Mouse (Mus musculus) embryonic facial prominence, embryonic 12.5 days (tissue): Measurements from ENCODE around the gene H2-Q7. TPM values are rescaled to one million over a fixed set of nuclear protein-coding genes. Genes with fewer than 3 reads are reported as not detected.

Experiments used
- ATAC-seq: fragments of 200-750 bp; cut with Nextera tagmentation; 2 replicates; pipeline ENCODE4 v1.8.0; 2017; ENCODE audit not compliant: insufficient number of reproducible peaks, insufficient read depth, low FRiP score, low TSS enrichment
- H3K27ac ChIP-seq: fragments of 300-500 bp; sonication (generic); 2 replicates; pipeline ENCODE4 v1.5.1; 2016; ENCODE audit warnings: mild to moderate bottlenecking
- H3K27me3 ChIP-seq: fragments of 300-500 bp; sonication (generic); 2 replicates; pipeline ENCODE4 v1.6.1; 2016; ENCODE audit warnings: mild to moderate bottlenecking, moderate library complexity
- H3K36me3 ChIP-seq: fragments of 300-500 bp; sonication (generic); 2 replicates; pipeline ENCODE4 v1.6.1; 2016; ENCODE audit warnings: mild to moderate bottlenecking
- H3K4me1 ChIP-seq: fragments of 300-500 bp; sonication (generic); 2 replicates; pipeline ENCODE4 v1.6.1; 2016
- H3K4me2 ChIP-seq: fragments of 300-500 bp; sonication (generic); replicated peaks from 2 replicates; pipeline ENCODE4 v1.6.1; 2016; ENCODE audit warnings: mild to moderate bottlenecking, moderate library complexity
- H3K4me3 ChIP-seq: fragments of 300-500 bp; sonication (generic); 2 replicates; pipeline ENCODE4 v1.5.1; 2016; ENCODE audit warnings: mild to moderate bottlenecking
- H3K9ac ChIP-seq: fragments of 300-500 bp; sonication (generic); 2 replicates; pipeline ENCODE4 v1.6.1; 2016; ENCODE audit warnings: mild to moderate bottlenecking, moderate library complexity
- H3K9me3 ChIP-seq: fragments of 300-500 bp; sonication (generic); 2 replicates; pipeline ENCODE4 v1.6.1; 2016; ENCODE audit warnings: mild to moderate bottlenecking, moderate library complexity
- WGBS: fragments of 180-500 bp; shearing (Covaris S2); methylation state at CpG from one replicate; pipeline ENCODE4 v1.1.7; 2016; 5-methylcytosine and 5-hydroxymethylcytosine counted together
- polyA plus RNA-seq: library from polyadenylated mRNA; unstranded; fragments of >200 nt; fragmentation: Nextera tagmentation; extraction: Ambion mirVana; gene quantifications from 2 replicates; pipeline ENCODE4 v1.2.1, GENCODE M21; 2016

The H2-Q7 gene
- polyA plus RNA-seq, 1 experiment from 2014 or later = 5.9 TPM

DNA sequence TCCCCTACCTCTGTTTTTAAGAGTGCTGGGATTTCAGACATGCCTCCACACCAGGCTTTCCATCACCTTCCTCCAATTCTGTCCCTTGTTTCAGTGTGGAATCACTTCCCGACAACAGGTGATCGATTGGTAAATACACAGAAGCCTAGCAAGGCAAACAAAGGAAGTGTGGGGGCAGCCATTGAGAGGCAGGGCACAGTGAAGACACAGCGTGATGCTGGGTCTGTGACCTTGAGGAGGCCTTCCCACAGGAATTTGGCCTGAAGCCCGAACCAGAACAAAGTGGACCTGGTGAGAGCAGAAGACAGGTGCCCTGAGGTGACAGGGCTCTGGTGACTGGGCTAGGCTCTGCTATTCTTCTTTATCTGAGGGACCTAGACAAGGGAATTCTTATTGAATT lies 46.7 kb downstream of the H2-Q7 start:
- no peak for ATAC-seq
- Histone ChIP-seq H3K27ac (no peak overlapping the region), H3K4me1 (no peaks in the 10 kb centered on the region)

GRCm38 (mm10) chr17:35486726-35487125 lies 47.8 kb downstream of the H2-Q7 start:
- H3K27ac ChIP-seq = no peak overlapping the region
- no peak overlapping the region for H3K4me2 ChIP-seq
- H3K36me3 ChIP-seq = no peaks in the 10 kb centered on the region
- H3K27me3 ChIP-seq = no peaks in the 10 kb centered on the region; the same call in 1 of the 2 replicates
- no peak overlapping the region for H3K9ac ChIP-seq
- 45% methylated on average over 10 of the region's 10 CpGs for WGBS
- H3K9me3 ChIP-seq = no peaks in the 10 kb centered on the region
- no peak for ATAC-seq
- H3K4me3 ChIP-seq = no peak overlapping the region
- no peaks in the 10 kb centered on the region for H3K4me1 ChIP-seq

More for the DNA sequence above, 46.7 kb downstream of the H2-Q7 start:
- Histone ChIP-seq H3K4me3 (no peak overlapping the region), H3K4me2 (no peak overlapping the region), H3K27me3 (no peaks in the 10 kb centered on the region; the same call in 1 of the 2 replicates), H3K36me3 (no peaks in the 10 kb centered on the region), H3K9me3 (no peaks in the 10 kb centered on the region), H3K9ac (no peak overlapping the region)
- 31% methylated on average over 4 of the region's 4 CpGs for WGBS

DNA sequence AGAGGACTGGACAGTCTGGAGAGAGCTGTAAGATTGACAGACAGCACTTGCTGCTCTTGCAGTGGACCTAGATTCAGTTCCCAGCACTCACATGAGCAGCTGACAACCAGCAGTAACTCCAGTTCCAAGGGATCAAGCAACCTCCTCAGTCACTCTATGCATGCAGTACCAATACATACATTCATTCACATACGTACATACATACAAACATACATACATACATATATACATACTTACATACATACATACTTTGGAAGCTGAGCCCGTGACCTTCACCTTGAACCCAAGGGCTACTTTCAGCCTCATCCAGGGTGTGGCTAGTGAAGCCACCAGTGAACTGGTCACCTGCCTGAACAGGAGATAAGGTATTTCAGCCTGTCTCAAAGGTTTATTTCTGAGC lies 49.1 kb downstream of the H2-Q7 start:
- WGBS = 90% methylated on average over 2 of the region's 2 CpGs
- H3K27me3 ChIP-seq = no peaks in the 10 kb centered on the region; the same call in 1 of the 2 replicates
- no peaks in the 10 kb centered on the region for H3K9me3 ChIP-seq
- H3K9ac ChIP-seq = no peak overlapping the region
- H3K4me1 ChIP-seq = no peaks in the 10 kb centered on the region
- no peaks in the 10 kb centered on the region for H3K36me3 ChIP-seq
- H3K27ac ChIP-seq = no peak overlapping the region
- H3K4me2 ChIP-seq = no peak overlapping the region
- no peak overlapping the region for H3K4me3 ChIP-seq
- ATAC-seq = no peak

DNA sequence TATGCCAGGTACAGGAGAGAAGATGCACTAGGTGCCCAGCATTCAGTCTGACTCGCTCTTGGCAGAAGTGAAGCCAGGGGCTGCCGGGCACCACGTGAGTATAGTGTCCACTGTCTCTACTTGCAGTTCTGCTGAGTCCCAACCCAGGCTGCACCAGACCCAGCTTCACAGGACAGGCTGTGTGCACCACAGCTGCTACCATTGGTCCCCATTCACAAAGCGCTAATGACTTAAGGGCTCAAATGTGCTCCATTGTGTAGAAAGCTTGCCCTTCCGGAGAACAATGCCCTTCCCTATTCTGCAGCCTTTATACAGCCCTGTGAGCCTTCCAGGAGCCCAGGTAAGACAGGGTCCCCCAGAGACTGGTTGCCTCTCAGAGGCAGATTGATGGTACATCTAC lies 51.4 kb downstream of the H2-Q7 start:
- H3K27me3 ChIP-seq = no peaks in the 10 kb centered on the region
- no peak for ATAC-seq
- no peaks in the 10 kb centered on the region for H3K36me3 ChIP-seq
- no peak overlapping the region for H3K9ac ChIP-seq
- no peak overlapping the region for H3K4me3 ChIP-seq
- no peak overlapping the region for H3K4me2 ChIP-seq
- no peak overlapping the region for H3K27ac ChIP-seq
- no peaks in the 10 kb centered on the region for H3K9me3 ChIP-seq
- 57% methylated on average over 5 of the region's 5 CpGs for WGBS
- no peaks in the 10 kb centered on the region for H3K4me1 ChIP-seq

Other genes starting within 250 kb of the H2-Q7 start
- gene Ltb, start 244.7 kb upstream of the H2-Q7 start, polyA plus RNA-seq = 0.95 and 0.98 TPM in 2 replicates
- 0.15 and 0.25 TPM in 2 replicates for gene Tnf, start 237.1 kb upstream of the H2-Q7 start, polyA plus RNA-seq
- gene Lta, start 233.8 kb upstream of the H2-Q7 start, polyA plus RNA-seq = 0.22 and 0.27 TPM in 2 replicates
- gene Gm16181, start 218.3 kb upstream of the H2-Q7 start, polyA plus RNA-seq = 1.0 TPM in 1 of 2 replicates, not detected in the other
- gene Atp6v1g2, start 205.5 kb upstream of the H2-Q7 start, polyA plus RNA-seq = 4.5 and 5.5 TPM in 2 replicates
- 13.0 and 13.3 TPM in 2 replicates for gene Nfkbil1, start 203.4 kb upstream of the H2-Q7 start, polyA plus RNA-seq
- 572 and 587 TPM in 2 replicates for gene Ddx39b, start 197.4 kb upstream of the H2-Q7 start, polyA plus RNA-seq
- gene H2-D1, start 176.4 kb upstream of the H2-Q7 start, polyA plus RNA-seq = 20.8 and 21.5 TPM in 2 replicates
- gene H2-Q1, start 118.8 kb upstream of the H2-Q7 start, polyA plus RNA-seq = not detected in 2 replicates
- gene H2-Q2, start 96.9 kb upstream of the H2-Q7 start, polyA plus RNA-seq = 0.38 and 0.40 TPM in 2 replicates
- 2.0 and 2.2 TPM in 2 replicates for gene H2-Q4, start 59.5 kb upstream of the H2-Q7 start, polyA plus RNA-seq
- gene H2-Q6, start 14.3 kb upstream of the H2-Q7 start, polyA plus RNA-seq = 0.33 and 0.98 TPM in 2 replicates
- gene H2-Q10, start 30.9 kb downstream of the H2-Q7 start, polyA plus RNA-seq = 0.11 and 0.17 TPM in 2 replicates
- gene Pou5f1, start 66.9 kb downstream of the H2-Q7 start, polyA plus RNA-seq = not detected in 2 replicates
- gene Tcf19, start 77.7 kb downstream of the H2-Q7 start, polyA plus RNA-seq = 56.8 and 61.1 TPM in 2 replicates
- gene Cchcr1, start 77.9 kb downstream of the H2-Q7 start, polyA plus RNA-seq = 26.1 and 30.8 TPM in 2 replicates
- gene Psors1c2, start 94.0 kb downstream of the H2-Q7 start, polyA plus RNA-seq = 1.3 and 1.6 TPM in 2 replicates
- 0.08 TPM in 2 replicates for gene Cdsn, start 113.0 kb downstream of the H2-Q7 start, polyA plus RNA-seq
- not detected in 2 replicates for gene 2300002M23Rik, start 128.3 kb downstream of the H2-Q7 start, polyA plus RNA-seq
- not detected in 2 replicates for gene Sfta2, start 162.4 kb downstream of the H2-Q7 start, polyA plus RNA-seq
- gene Gm9573, start 187.5 kb downstream of the H2-Q7 start, polyA plus RNA-seq = not detected in 2 replicates
- 0.08 and 0.11 TPM in 2 replicates for gene Mucl3, start 204.5 kb downstream of the H2-Q7 start, polyA plus RNA-seq
- 18.5 and 23.6 TPM in 2 replicates for gene Vars2, start 228.4 kb downstream of the H2-Q7 start, polyA plus RNA-seq
- 48.6 and 51.5 TPM in 2 replicates for gene Gtf2h4, start 234.6 kb downstream of the H2-Q7 start, polyA plus RNA-seq